Comparison of ENCODE assay signal across 18 mouse cellular contexts in the genomic region with DNA sequence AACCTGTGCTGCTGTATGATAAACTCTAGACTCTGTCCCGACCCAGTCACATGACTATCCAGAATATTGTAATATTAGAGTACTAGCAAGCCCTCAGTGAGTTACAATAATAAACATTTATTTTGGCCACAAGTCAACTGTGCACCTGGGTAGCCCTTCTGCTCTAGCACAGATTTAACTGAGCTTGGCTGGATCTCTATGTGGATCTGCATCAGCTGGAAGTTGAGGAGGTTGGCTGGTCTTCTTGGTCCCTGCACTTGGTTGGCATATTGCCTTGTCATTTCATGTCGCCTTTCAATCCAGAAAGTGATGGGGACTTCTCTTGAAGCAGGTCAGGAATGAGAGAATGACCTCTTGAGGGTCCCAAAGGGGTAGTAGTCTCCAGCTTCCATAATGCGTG.
"Had no signal": no experiment of that assay in that cellular context is flagged by ENCODE, and none has a peak within 500 bp of the region (broad histone marks: within the 10 kb centered on the region; RNA-seq: fewer than 3 reads in every experiment).

No protein-coding gene starts in this region.

- H3K9ac ChIP-seq: lung, embryonic 14.5 days; midbrain, embryonic 12.5 days; neural tube, embryonic 13.5 days; neural tube, embryonic 15.5 days had no signal

- ATAC-seq: midbrain, embryonic 16.5 days had no signal

- H3K36me3 ChIP-seq: midbrain, embryonic 10.5 days; midbrain, embryonic 12.5 days; neural tube, embryonic 13.5 days; neural tube, embryonic 15.5 days had no signal

- H3K4me2 ChIP-seq: lung, embryonic 14.5 days; midbrain, embryonic 12.5 days; neural tube, embryonic 13.5 days; neural tube, embryonic 15.5 days had no signal

- H3K27me3 ChIP-seq: midbrain, embryonic 12.5 days; neural tube, embryonic 13.5 days; neural tube, embryonic 15.5 days had no signal

- H3K9me3 ChIP-seq: midbrain, embryonic 10.5 days; midbrain, embryonic 12.5 days; neural tube, embryonic 13.5 days had no signal

- DNase-seq: lung, embryonic 14.5 days; lung, postnatal 10 days; lung, postnatal 4 days; midbrain, embryonic 14.5 days; retina, postnatal 1 day; right cerebral cortex, adult 18-20 months; right cerebral cortex, postnatal 25 days; right cerebral cortex, postnatal 4 days; spleen, adult 18-20 months; thymus, adult 18-20 months; thymus, postnatal 14 days; thymus, postnatal 36 days had no signal

- H3K4me1 ChIP-seq: midbrain, embryonic 10.5 days; midbrain, embryonic 12.5 days; neural tube, embryonic 13.5 days; neural tube, embryonic 15.5 days had no signal

- H3K4me3 ChIP-seq: midbrain, embryonic 10.5 days; midbrain, embryonic 12.5 days; myocyte; neural tube, embryonic 13.5 days; neural tube, embryonic 15.5 days had no signal

- H3K27ac ChIP-seq: midbrain, embryonic 10.5 days; midbrain, embryonic 12.5 days; neural tube, embryonic 13.5 days; neural tube, embryonic 15.5 days had no signal
